Mouse (Mus musculus) mouse embryonic stem cell (cell line): Measurements from ENCODE around the gene Tead2.
"Not testable (repeated sequence)": the region's sequence is repeated elsewhere in the genome, so short reads cannot be mapped to it uniquely, and the experiment has no call there.

Source experiments
- in situ Hi-C, 2 experiments: fragments of 300-500 bp; cut with MboI; formaldehyde crosslinking; loops; 1 replicate in 1 of 2; 3 replicates in 1 of 2; pipeline ENCODE4 v1.14.3; 2019 to 2020; ENCODE audit warnings: low sequenced_read_pairs in 2 of 2, low pct_unique_long_range_greater_than_20kb in 1 of 2, mixed read lengths in 1 of 2; ENCODE audit not compliant: unreplicated experiment in 1 of 2

Tead2 gene

DNA sequence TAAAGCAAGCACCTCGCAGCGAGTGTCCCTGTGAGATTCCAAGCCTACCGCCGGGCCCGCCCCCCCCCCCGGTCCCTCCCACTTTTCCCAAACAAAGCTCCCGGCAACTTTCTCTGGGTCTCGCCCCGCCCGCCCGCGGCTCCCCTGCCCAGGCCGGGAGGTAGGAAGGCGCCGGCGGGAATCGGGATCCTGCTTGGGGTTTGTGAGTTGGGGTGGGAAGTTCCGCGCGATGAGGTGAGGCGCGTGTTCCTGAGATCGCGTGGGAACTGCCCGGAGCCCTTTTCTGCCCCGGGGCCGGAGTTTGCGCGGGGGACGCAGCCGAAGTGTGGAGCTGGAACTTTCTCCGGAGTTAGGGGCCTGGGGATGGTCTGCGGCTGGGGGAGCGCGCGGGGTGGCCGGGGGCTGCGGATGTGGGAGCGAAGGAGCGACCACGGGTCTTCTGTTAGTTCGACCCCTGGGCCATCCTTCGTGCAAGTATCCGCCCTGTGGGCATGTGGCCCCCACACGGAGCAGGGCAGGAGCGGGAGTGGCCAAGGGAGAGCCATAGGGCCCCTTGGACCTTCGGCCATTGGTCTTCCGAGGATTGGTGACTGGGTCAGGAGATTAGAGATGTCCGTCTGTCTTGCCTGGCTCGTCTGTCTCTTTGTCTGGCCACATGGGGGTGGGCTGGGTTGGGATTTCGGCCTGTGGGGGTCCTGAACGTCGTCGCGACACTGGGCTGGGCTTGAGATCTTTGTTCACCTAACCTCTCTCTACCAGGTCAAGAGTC lies at the start of gene Tead2:
TSS of gene Tead2 (plus strand) at position 81 of the 769 bp plus-strand sequence.
- in situ Hi-C loops, result no loop called here

DNA sequence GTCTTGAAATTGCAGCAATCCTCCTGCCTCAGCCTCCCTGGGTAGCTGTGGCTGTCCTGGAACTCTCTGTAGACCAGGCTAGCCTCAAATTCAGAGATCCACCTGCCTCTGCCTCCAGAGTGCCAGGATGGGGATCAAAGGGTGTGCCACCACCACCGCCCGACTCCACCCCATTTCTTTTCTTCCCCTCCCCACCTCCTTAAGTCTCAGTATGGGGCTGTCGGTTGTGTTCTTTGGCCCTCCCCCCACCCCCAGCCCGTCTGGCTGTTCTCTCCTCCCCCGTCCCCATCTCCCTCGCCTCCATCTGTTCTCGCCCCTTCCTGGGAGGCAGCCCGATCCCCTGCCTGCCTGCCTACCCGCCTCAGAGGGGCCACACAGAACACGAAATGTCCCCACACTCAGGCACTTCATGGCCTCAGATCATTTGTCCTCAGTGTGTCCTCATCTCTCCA lies 48.6 kb upstream of the Tead2 start:
- in situ Hi-C loops, result no loop called here

DNA sequence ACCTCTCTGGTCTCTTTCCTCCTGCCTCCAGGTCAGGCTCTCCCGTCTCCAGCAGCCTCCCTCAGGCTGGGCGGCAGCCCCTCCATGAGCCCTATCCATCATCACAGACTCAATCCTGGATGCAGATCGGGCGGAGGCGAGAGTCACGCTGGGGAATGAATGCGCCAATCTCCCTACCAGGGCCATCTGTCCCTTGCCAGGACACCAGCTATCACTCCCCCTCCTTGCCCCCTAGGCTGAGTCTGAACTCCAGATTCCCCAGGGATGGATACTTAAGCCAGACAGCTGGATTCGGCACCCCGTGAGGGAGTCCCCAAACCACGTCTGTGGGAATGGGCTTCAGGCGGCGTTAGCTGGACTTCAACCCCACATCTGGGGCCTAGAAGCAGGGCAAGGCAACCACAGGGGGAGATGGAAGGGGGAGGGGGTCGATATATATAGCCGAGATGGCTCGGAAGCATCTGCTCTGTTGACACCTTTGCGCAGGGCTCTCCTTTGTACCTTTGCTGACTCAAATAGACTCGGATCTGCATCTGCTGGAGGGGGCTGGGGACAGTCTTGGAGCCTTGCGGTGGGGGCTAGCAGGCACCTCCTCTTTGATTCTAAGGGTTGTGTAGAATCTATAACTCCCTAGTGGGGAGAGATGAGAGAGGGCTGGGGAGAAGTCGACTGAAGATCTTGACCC lies 47.6 kb upstream of the Tead2 start:
- in situ Hi-C loops, result no loop called here

DNA sequence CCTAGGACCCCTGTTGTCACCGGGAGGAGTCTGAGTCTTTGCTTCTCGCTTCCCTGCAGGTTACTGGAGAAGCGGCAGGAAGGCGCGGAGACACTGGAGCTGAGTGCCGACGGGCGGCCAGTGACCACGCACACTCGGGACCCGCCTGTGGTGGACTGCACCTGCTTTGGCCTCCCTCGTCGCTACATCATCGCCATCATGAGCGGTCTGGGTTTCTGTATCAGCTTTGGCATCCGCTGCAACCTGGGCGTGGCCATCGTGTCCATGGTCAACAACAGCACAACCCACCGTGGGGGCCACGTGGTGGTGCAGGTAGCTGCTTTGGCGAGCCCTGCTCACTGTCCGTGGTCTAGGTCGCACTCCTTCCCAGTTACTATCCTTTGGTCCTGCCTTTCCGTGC lies 46.9 kb upstream of the Tead2 start:
- in situ Hi-C loops, result no loop called here

DNA sequence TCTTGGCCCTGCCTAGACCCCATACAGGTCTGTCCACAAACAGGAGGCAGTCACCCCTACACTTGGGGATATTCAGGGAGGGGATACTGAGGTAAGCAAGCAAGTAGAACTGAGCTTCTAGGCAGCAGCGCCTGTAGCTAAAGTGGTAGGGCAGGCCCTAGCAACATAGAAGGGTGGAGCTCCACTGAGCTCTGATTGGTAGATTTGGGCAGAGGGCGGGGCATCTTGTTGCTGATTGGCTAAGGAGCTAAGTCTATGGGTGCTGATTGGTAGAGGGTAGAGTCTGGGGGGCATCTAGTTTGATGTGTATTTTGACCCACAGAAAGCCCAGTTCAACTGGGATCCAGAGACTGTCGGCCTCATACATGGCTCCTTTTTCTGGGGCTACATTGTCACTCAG lies 46.1 kb upstream of the Tead2 start:
- in situ Hi-C loops, result no loop called here

DNA sequence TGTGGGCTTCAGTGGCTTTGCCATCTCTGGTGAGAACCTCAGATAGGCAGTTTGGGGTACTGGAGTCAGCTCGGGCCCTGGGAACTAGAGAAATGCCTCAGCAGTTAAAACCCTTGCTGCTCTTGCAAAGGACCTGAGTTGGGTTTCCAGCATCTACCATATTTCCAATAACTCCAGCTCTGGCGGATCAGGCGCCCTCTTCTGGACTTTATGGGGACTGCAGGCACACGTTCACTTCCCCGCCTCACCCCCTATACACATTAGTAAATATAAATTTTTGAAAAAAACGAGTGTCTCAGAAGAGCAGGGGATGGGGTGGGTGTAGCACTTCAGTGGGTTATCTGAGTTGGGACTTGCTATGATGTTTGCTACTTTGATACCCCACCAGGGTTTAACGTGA lies 42.6 kb upstream of the Tead2 start:
- in situ Hi-C loops, result no loop called here

DNA sequence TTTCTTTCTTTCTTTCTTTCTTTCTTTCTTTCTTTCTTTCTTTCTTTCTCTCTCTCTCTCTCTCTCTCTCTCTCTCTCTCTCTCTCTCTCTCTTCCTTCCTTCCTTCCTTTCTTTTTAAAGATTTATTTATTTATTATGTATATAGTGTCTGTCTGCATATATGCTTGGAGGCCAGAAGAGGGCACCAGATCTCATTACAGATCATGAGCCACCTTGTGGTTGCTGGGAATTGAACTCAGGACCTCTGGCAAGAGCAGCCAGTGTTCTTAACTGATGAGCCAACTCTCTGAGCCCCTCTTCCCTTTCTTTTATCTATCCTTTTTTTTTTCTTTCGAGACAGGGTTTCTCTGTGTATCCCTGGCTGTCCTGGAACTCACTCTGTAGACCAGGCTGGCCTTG lies 41.8 kb upstream of the Tead2 start:
- in situ Hi-C loops, result not testable (repeated sequence)

DNA sequence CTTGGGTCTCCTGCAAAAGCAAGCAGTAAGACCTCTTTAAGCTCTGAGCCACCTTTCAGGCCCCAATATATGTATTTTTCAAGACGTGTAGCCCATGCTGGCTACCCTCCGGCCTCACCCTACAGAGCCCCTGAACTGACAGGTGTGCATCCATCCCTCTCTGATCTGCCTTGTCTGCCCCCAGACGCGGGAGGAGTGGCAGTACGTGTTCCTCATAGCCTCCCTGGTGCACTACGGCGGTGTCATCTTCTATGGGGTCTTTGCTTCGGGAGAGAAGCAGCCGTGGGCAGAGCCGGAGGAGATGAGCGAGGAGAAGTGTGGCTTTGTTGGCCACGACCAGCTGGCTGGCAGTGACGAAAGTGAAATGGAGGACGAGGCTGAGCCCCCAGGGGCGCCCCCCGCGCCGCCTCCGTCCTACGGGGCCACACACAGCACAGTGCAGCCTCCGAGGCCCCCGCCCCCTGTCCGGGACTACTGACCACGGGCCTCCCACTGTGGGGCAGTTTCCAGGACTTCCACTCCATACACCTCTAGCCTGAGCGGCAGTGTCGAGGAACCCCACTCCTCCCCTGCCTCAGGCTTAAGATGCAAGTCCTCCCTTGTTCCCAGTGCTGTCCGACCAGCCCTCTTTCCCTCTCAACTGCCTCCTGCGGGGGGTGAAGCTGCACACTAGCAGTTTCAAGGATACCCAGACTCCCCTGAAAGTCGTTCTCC lies 40.8 kb upstream of the Tead2 start:
- in situ Hi-C loops, result no loop called here

DNA sequence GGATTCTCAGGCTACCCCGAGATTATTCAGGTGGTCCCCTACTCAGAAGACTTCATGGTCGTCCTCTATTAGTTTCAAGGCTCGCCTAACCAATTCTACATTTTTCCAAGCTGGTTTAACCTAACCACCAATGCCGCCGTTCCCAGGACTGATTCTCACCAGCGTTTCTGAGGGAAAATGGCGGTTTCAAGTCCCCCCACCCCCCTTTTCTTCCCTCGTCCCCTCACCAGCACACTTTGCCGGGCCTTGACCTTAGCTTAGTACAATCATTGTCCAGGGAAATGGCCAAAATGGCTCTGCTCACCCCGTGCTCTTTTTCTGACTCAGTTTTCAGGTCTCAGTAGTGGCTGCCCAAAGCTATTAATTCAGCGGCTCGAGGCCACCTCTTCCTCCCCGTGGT lies 40.2 kb upstream of the Tead2 start:
- in situ Hi-C loops, result no loop called here

DNA sequence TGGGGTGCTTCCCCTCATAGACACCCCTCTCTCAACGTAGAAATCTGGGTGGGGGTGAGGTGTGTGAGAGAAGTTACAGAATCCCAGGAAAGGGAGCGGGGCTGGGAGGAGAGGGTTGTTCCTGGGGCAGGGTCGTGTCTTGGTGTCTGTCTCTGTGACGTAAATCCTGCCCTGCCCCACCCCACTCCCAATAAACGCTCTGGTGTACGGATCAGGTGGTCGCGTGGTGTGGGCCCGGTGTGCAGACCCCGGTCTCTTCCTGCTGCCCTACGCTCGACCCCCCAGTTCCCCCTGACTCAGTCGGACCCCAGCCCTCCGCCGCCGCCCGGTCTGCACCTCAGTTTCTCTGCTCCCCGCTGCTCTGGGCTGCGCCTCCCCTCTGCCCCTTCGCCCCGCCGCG lies 39.6 kb upstream of the Tead2 start:
- in situ Hi-C loops, result no loop called here

DNA sequence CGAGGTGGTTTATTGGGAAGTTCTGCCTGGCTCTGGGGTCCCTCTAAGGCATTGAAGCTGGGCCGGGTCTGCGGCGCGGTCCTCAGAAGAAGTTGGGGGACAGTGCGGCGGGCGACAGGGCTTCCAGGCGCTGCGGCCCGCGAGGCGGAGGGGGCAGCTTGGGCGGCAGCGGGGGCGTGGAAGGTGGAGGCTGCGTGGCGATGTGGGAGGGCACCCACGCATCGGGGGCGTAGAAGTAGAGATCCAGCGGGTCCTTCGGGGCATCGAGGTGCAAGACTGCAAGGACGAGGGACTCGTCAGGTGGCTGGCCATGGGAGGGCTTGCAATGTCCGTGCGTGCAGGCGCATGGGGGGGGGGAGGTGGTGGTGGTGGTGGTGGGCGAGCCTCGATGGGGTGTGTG lies 39.2 kb upstream of the Tead2 start:
- in situ Hi-C loops, result no loop called here

DNA sequence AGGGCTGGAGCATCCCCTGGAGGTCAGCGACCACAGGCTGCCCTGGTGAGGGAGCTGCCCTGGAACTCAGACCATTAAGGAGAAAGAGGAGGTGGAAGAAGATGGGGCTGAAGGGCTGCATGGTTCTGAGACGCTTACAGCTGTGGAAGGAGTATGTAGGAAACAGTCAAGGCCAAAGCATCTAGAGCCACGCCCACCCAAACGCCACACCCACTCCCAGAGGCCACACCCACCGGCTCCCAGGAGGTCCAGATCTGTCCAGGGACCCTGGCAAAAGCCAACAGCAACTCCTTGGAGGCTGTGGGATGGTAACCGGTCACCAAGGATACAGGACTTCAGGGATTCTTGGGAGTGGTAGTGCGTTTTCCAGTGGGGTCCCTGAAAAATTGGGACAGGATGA lies 37.0 kb upstream of the Tead2 start:
- in situ Hi-C loops, result no loop called here

DNA sequence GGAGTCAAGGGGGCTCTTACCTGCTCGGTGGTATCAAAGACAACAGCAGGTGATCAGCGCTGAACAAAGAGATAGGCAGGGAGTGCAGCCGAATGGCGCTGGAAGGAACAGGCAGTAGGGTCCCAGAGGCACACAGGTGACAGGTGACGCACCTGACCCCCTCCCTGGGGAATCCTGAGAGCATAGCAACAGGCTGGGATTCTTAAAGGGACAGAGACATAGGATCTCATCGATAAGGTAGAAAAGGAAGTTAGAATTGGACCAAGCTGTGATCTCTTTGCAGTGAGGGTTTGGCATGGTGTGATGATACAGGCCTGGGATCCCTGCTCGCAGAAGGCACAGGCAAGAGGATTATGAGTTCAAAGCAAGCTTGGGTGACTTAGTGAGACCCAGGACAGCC lies 36.1 kb upstream of the Tead2 start, which contains the start of gene Gfy:
TSS of gene Gfy (minus strand) at position 101 of the 400 bp plus-strand sequence.
- in situ Hi-C loops, result no loop called here

DNA sequence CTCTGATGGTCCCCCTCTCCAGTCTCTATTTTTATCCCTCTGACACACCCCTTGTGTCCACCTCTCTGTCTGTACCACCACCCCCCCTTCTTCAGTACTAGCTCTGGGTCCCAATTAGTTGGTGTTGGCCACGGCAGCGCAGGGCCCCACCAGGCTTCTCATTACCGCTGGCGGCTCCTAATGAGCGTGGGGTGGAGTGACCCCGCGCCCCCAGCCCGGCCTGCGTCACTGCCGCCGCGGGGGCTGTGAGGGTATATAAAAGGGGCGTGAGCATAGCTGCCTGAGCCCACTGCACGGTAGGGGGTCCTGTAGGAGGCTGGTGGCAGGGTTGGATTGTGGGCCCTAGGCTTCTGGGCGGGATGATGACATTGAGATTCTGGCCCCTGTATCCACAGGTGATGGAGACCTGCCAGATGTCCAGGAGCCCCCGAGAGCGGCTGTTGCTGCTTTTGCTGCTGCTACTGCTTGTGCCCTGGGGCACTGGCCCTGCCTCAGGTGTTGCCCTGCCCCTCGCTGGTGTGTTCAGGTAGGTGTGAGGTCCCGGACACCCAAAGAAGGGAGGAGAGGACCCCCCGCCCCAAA lies 34.6 kb upstream of the Tead2 start, which contains the start of gene Pth2:
TSS of gene Pth2 (plus strand) at position 100 of the 582 bp plus-strand sequence.
- in situ Hi-C loops, result no loop called here

DNA sequence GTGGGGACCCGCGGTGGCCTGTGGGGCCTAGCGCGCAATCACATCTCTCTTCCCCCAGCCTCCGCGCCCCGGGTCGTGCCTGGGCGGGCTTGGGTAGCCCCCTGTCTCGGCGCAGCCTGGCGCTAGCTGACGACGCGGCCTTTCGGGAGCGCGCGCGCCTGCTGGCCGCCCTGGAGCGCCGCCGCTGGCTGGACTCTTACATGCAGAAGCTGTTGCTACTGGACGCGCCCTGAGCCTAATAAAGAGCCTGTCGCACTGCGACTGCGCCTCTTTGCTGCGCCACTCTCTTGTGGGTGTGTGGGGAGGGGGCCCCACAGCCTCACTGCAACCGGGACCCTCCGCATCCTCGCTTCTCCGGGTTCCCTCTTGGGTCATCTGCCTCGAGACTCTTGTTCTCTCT lies 34.0 kb upstream of the Tead2 start:
- in situ Hi-C loops, result no loop called here

DNA sequence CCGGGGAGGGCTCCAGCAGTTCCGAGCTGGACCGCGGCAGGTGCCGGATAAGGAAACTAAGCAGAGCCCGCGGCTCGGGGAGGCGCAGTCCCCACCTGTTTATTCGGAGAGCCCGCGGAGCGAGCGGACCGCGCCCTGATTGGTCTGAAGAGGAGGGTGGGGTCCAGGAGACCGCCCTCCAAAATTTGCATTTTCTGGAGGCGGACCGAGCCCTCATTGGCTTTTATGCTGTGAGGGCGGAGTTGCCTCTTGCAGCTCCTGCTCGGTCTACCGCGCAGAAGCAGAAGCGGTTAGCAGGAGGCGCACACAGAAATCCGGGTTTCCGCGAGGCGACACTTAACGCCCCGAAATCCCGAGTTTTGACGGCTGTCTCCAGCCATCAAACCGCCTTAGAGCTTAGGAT lies 33.4 kb upstream of the Tead2 start:
- in situ Hi-C loops, result no loop called here

DNA sequence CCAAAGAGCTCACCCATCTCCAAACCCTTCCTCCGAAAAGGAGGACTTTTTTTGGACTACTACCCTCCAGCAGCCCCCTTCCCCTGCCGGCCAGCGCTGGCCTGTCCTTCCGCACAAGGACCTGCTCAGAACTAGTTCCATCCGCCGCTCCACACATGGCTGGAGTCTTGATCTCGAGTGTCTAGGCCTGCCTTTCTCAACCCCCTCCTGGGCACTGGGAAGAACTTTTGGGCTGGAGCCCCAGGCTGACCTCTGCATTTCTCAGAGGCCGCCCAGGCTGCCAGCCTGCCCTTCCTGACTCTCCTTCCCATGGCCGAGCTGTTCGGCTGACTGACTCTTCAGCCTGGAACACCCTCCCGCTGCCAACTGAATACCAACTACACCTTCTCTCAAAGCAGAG lies 32.9 kb upstream of the Tead2 start:
- in situ Hi-C loops, result no loop called here

DNA sequence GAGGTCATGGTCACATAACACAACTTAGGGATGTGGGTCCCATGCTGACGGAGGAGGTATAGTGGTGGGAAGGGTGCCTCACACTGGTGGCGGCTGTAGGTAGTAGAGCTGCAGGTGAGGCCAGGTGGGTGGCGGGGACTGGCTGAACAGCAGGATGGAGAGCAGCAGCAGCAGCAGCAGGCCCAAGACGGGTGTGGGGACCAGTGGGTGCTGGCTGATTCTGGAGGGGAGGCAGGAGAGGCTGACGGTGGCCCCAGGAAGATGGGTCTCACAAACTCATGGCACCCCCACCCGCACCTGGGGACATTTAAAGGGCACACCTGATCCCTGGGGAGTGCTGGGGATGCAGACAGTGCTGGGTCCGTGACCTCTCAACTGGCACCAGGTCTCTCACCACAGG lies 31.9 kb upstream of the Tead2 start:
- in situ Hi-C loops, result no loop called here

DNA sequence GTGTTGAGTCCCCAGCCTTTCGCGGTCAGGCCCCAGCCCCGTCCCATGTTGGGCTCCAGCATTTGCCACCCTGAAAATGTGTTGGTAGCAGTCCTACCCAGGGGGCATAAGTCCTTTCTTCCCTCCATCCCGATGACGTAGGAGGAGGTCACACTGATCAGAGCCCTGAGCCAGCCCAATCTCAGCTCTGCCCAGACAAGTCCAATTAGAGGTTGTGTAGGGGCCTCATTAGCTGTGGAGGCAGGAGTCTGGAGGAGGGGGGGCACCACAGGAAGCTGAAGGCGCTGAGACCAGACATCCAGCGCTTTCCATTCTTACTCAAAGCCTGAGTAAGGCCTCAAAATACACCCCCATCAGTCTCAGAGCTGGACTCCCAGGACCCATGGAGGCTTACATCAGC lies 29.6 kb upstream of the Tead2 start:
- in situ Hi-C loops, result no loop called here
